Mouse (Mus musculus) MN1 (cell line): ENCODE results near the gene Cfap20.
A peak's percentile ranks its signal among the peaks of the same experiment; 100 is the strongest.
"Not testable (repeated sequence)": the region's sequence is repeated elsewhere in the genome, so short reads cannot be mapped to it uniquely, and the experiment has no call there.

ENCODE experiments used
- DNase-seq: peaks from one replicate; pipeline ENCODE4 v3.0.0-alpha.2; 2016; ENCODE audit warnings: low spot score

Cfap20 gene

GRCm38 (mm10) chr8:95422193-95422810, 12.4 kb downstream of the Cfap20 start:
- DNase-seq: peak; percentile 64

- DNase-seq: no peak
Observed at GRCm38 (mm10) chr8:95411309-95411972, 23.2 kb downstream of the Cfap20 start.

- no peak for DNase-seq
Observed at GRCm38 (mm10) chr8:95409518-95409917, 25.2 kb downstream of the Cfap20 start.

GRCm38 (mm10) chr8:95401091-95401490, 33.6 kb downstream of the Cfap20 start:
- DNase-seq: no peak

GRCm38 (mm10) chr8:95399131-95399530, 35.5 kb downstream of the Cfap20 start:
- DNase-seq: no peak

GRCm38 (mm10) chr8:95397201-95397600, 37.5 kb downstream of the Cfap20 start:
- no peak for DNase-seq

- no peak for DNase-seq
Observed at GRCm38 (mm10) chr8:95396752-95397151, 37.9 kb downstream of the Cfap20 start.

GRCm38 (mm10) chr8:95395186-95395918, 39.3 kb downstream of the Cfap20 start:
- DNase-seq: no peak

GRCm38 (mm10) chr8:95392604-95393003, 42.1 kb downstream of the Cfap20 start:
- no peak for DNase-seq

GRCm38 (mm10) chr8:95391101-95391500, 43.6 kb downstream of the Cfap20 start:
- DNase-seq: no peak

- DNase-seq: no peak
Observed at GRCm38 (mm10) chr8:95390312-95390711, 44.4 kb downstream of the Cfap20 start.

GRCm38 (mm10) chr8:95387936-95388335, 46.7 kb downstream of the Cfap20 start:
- no peak for DNase-seq

GRCm38 (mm10) chr8:95387221-95387620, 47.4 kb downstream of the Cfap20 start:
- DNase-seq: no peak

- DNase-seq: no peak
Observed at GRCm38 (mm10) chr8:95386037-95386436, 48.6 kb downstream of the Cfap20 start.

- DNase-seq: no peak
Observed at GRCm38 (mm10) chr8:95384501-95384900, 50.2 kb downstream of the Cfap20 start.

GRCm38 (mm10) chr8:95381595-95381994, 53.1 kb downstream of the Cfap20 start:
- DNase-seq: no peak

- no peak for DNase-seq
Observed at GRCm38 (mm10) chr8:95380953-95381352, 53.7 kb downstream of the Cfap20 start.

GRCm38 (mm10) chr8:95378928-95379327, 55.7 kb downstream of the Cfap20 start:
- DNase-seq: not testable (repeated sequence)

GRCm38 (mm10) chr8:95377863-95378291, 56.8 kb downstream of the Cfap20 start:
- DNase-seq: peak; percentile 67

- no peak for DNase-seq
Observed at GRCm38 (mm10) chr8:95377101-95377500, 57.6 kb downstream of the Cfap20 start.

- no peak for DNase-seq
Observed at GRCm38 (mm10) chr8:95376309-95376999, 58.2 kb downstream of the Cfap20 start.

GRCm38 (mm10) chr8:95375374-95375930, 59.2 kb downstream of the Cfap20 start:
- DNase-seq: no peak
